Mouse (Mus musculus): Measurements from ENCODE around the gene Rpl7l1. TPM values are rescaled to one million over a fixed set of nuclear protein-coding genes. Genes with fewer than 3 reads are reported as not detected.
A peak's percentile ranks its signal among the peaks of the same experiment; 100 is the strongest.
"Not testable (repeated sequence)": the region's sequence is repeated elsewhere in the genome, so short reads cannot be mapped to it uniquely, and the experiment has no call there.

Rpl7l1 gene
- total RNA-seq (2021) = 10 to 100 TPM; 47.2 to 53.8 TPM

- peak; percentile 90 to 91 for DNase-seq
These were observed at the start of gene Rpl7l1 for GRCm38 (mm10) chr17:46782341-46783221. TSS of gene Rpl7l1 (minus strand) at chr17:46782672.

DNA sequence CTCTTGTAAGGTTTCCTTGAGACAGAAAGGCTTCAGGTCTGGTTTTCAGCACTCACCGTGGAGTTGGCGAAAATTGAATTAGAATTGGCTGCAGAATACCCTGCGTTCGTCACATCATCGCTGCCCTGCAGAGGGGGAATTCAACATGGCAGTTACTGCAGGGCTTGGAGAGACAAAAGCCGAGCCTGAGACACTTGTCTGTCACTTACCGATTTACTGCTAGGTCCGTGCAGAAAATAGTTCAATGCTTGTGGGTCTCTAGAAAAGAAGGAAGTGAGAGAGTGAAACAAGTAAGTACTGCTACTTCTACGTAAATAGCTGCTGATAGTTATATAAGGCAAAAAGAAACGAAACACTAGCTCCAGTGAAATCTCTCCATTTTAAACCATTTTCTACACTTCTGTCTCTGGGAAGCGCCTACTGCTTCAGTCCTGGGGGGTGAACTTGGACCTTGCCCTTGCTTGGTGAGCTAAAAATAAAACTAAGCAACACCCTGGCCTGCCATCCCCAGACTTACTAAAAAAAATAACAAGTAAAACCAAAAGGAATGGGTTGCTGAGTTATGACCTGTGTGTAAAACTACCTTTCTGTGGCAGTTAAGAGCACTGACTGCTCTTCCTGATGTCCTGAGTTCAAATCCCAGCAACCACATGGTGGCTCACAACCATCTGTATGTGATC, 47.5 kb upstream of the Rpl7l1 start:
- DNase-seq = no peak

DNA sequence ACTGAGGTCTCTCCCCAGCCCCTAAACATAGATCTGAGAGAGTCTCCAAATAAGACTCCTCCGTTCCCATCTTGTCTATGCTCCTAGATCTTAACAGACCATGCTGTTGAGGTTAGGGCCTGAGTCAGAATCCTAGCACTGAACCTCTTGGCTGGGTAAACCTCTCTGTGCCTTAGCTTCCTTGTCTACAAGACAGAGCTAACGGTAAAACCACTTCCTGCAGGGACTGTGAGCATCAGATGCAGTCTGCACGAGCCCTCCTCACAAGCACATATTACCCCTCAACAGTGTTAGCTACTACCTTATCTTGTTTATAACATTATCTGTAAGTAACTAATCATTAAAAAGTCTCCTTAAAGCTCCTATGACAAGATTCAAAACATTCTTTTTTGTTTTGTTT, 46.5 kb upstream of the Rpl7l1 start:
- no peak for DNase-seq

DNA sequence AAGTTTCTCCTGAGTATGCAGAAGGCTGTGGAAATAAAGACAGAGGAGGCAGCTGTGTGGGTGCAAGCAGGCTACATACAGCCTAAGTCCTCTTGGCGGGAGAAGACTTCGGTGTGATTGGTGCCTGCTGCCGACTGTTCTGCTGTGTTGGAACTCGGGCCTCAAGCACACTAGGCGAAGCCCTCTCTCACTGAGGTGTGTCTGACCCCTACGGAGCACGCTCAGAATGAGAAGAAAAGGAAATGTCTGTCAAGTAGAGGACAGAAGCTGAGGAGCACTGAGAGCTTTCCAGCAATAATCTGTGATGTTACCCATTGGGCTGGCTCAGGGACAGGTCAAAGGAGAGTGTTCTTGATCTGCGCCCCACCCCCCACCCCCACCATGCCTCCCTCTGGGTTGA, 40.6 kb upstream of the Rpl7l1 start:
- DNase-seq = no peak

DNA sequence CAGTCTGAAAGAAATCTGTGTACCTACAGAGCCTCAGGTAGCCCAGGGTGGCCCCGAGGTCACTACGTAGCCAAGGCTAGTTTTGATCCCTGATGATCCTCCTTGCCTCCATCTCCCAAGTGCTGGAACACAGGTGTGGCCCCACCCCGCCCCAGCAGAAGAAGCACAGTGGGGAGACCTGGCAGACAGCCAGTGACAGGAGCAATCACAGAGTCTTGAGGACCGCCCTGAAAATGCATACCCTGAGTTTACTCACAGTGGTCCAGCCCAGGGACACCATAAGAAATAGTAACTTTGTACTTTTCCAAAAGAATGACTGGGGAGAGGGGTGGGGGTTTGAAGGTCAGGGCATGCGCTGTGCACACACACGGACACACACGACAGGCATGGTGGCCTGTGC, 38.2 kb upstream of the Rpl7l1 start:
- DNase-seq = no peak

GRCm38 (mm10) chr17:46817734-46818158, 35.3 kb upstream of the Rpl7l1 start:
- DNase-seq = no peak

- no peak for DNase-seq
These were observed 33.8 kb upstream of the Rpl7l1 start for GRCm38 (mm10) chr17:46816306-46816705.

DNA sequence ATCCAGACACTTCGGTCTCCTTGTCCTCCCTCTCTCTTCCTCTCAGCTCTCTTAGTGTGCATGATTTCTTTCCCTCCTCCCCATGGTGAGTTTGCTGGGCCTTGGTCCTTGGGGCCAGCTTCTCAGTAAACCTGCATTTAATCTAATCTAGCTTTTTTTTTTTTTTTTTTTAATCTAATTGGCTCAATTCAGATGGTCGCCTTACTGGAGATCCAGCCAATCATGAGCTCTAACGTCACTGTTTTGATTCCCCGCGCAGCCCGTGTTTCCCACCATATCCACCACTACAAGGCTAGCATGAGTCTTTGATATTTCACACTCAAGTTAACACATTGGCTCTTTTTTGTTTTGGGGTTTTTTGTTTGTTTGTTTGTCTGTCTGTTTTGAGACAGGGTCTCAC, 32.0 kb upstream of the Rpl7l1 start:
- DNase-seq = no peak

- DNase-seq = no peak
These were observed 31.2 kb upstream of the Rpl7l1 start for GRCm38 (mm10) chr17:46813637-46814036.

DNA sequence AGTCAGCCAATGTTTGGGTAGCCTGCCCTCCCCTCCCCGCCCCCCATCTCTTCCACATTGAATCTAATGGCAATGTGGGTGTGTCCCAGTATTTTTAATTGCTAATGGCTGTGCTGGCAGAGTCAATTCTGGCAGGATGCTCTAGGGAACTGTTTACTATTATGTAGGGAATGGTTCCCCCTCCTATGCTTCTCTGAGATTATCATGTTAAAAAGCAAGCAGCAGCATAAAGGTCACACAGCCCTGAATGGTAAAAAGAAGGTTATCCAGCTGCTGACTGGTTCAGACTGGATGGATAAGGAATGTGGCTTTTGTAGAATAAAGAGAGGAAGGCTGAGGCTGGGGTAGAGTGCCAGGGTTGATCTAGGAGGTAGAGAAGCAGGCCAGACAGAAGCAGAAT, 30.0 kb upstream of the Rpl7l1 start:
- DNase-seq = no peak

- no peak for DNase-seq
These were observed 28.2 kb upstream of the Rpl7l1 start for GRCm38 (mm10) chr17:46810672-46811071.

DNA sequence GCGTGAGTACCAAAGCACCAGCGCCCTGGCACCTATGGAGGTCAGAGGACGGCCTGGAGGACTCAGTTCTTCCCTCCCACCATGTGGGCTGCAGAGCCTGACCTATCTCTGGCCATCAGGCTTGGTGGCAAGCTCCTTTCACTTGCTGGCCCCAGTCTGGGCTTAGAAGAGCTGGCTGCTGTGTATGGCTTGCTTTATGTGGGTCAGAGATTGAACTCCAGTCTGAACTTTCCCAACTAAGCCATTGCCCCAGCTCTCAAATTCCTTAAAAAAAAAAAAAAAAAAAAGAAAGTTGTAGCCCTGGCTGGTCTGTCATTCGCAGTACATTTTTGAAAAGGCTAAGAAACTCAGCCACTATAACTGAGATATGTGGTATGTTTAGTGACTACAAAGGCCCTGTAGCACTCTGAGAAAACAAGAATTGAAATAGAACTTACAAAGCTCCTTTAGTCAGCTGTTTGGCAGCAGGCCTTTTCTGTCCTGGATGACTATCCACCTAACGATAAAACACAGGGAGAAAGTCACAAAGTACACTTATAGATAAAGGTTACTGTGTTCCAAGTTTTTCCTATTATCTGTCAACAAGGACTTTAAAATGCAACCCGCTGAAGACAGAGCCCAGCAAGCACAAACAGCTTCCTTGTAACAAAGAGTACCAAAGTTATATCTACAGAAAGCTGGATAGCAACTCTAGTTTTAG, 26.8 kb upstream of the Rpl7l1 start:
- no peak for DNase-seq

DNA sequence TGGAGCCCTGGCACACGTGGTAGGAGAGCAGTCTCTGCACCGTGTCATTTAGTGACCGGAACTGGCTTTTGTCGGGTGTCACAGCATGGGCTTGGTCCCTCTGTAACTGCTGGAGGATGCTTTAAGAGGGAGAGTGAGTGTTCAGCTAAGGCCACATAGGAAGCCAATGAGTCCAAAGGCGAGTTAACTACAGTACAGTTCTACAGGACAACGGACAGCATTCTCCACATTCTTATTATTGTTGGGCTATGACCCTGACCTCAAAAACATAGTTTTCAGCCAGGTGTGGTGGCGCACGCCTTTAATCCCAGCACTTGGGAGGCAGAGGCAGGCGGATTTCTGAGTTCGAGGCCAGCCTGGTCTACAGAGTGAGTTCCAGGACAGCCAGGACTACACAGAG, 25.9 kb upstream of the Rpl7l1 start:
- no peak for DNase-seq

DNA sequence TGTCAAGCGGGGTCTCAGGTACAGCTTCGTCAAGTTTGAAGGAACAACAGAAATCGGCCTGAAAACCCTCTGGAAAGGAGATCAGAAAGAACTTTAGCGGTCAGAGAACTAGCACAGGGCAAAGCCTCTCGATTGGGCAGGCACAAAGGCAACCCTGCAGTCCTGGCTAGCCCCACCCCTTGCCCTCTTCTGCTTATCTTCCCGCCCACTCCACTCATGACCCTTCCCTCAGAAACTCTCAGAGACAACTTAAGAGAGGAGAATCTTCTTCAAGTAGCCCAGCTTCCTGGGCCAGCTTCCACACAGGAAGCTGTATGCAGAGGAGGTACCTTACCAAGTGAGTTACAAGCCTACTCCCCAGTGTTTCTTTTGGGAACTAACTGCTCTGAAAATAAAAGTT, 19.3 kb upstream of the Rpl7l1 start:
- DNase-seq = no peak

DNA sequence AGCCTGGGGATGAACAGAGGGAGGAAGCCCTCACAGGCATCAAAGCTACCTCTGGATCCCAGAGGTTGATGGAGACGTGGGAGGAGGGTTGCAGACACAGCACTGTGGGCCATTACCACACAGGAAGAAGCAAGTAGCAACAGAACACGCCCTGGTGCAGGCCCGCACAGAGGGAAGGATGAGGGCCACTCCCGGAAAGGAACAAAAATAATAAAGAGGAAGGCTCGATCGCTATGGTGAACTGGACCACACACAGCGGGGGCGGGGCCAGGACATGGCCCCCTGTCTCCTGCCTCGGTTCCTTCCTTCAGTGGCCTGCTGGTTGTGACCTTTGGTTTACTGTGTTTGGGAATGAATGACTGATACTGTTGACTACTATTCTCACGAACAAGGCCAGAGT, 17.2 kb upstream of the Rpl7l1 start:
- no peak for DNase-seq

- DNase-seq = no peak
These were observed 14.9 kb upstream of the Rpl7l1 start for GRCm38 (mm10) chr17:46797386-46797785.

- DNase-seq = no peak
These were observed 14.3 kb upstream of the Rpl7l1 start for GRCm38 (mm10) chr17:46796743-46797142.

GRCm38 (mm10) chr17:46792963-46793362, 10.5 kb upstream of the Rpl7l1 start:
- DNase-seq = no peak

- DNase-seq = not testable (repeated sequence)
These were observed 5.5 kb upstream of the Rpl7l1 start for GRCm38 (mm10) chr17:46787974-46788373.

DNA sequence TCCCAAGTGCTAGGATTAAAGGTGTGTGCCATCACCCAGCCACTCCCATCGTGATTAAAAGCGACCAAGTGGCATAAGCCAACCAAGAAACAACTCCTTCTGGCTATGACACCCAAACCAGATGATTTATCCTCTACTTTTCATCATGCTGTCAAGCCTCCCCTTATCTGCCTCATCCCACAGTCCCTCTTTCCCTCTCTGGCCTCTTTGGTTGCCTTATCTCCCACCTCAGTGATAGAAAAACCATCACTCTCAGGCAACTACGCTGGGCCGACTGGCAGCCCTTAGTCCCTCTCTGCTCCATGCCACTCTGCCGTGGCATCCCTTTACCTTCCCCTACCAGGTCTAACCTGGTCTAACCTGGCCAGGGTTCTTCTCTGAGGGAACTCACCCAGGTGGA, 4.5 kb upstream of the Rpl7l1 start:
- DNase-seq = no peak

- no peak for DNase-seq
These were observed 722 bp upstream of the Rpl7l1 start for GRCm38 (mm10) chr17:46783222-46783565.

- no peak for DNase-seq
These were observed 596 bp downstream of the Rpl7l1 start for GRCm38 (mm10) chr17:46781876-46782275.

GRCm38 (mm10) chr17:46776087-46776486, 6.4 kb downstream of the Rpl7l1 start:
- no peak for DNase-seq
